Mouse (Mus musculus): ENCODE data around the gene Klc3.

DNA sequence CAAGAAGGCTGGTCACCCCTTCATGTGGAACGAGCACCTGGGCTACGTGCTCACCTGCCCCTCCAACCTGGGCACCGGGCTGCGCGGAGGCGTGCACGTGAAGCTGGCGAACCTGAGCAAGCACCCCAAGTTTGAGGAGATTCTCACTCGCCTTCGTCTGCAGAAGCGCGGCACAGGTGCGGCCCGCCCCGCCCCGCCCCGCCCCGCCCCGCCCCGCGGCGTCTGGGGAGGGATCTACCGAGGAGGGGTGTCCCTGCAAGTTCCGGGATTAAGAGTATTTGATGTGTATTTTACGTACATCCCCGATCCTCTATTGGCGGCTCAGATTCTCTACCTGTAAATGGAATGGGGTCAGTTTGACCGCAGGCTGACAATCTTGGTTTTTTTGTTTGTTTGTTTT is 16.2 kb upstream of the Klc3 start:
- TF ChIP-seq CTCF (conservative IDR thresholded peaks at IDR 0.05; ENCODE audit: low read length) = no peak
- TF ChIP-seq NANOG (IDR thresholded peaks at IDR 0.05; ENCODE audit: borderline replicate concordance, low read length) = no peak
- no peak for TF ChIP-seq POU5F1 (IDR thresholded peaks at IDR 0.05; ENCODE audit: borderline replicate concordance, low read length)
